Mouse (Mus musculus): ENCODE measurements at regions not wholly inside any gene's neighbourhood (a gene's known extent, or its start where the extent isn't known, plus 50 kb on each side); places are given as distances from the start of the nearest gene placed in this dataset.

DNA sequence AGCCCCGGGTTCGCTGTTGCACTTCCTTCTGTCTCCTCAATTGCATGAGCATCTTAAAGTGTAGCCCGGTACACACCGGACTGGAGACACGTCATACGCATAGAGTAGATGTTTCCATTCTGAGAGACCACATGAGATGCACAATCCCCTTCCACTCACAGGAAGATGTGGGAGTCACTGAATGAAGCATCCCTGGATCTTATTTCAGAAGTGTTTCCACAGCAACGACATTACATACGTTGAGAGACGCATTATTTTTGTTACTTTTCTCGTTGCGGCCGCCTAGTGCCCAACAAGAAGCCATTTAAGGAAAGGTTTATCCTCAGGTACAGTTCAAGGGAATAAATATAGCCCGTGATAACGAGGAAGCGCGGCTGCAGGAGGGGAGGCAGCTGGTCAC, 88.4 kb upstream of the Mc3r start:
- H3K4me3 ChIP-seq (ENCODE audit: control insufficient read depth, low read depth, low read length): peak overlapping the region; percentile 82
- no peaks in the 10 kb centered on the region for H3K36me3 ChIP-seq (ENCODE audit: control insufficient read depth, insufficient read depth, low read length)
- TF ChIP-seq CTCF (IDR thresholded peaks at IDR 0.05; ENCODE audit: control insufficient read depth, insufficient read depth, insufficient replicate concordance, low read depth, low read length): no peak
- no peak; the same call in 1 of the 2 replicates for TF ChIP-seq POLR2A (IDR thresholded peaks at IDR 0.05; ENCODE audit: control insufficient read depth, low read depth, low read length)

DNA sequence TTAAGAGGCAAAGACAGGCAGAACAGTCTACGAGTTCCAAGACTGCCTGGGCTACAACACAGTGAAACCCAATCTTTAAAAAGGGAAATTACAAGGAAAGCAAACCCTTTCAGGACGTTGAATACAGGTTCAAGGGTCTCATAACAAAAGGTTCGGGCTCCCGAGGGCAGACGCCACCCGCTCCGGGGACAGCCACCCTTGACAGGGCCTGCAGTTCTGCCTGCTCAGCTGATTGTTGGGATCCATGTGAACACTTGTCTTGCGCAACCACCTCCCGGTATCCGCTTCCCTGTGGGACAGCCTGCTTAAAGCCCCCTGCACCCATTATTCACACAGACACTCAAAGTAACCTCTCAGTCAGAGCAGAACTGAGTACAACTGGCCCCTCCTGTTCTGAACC, 70.9 kb upstream of the Mc3r start:
- no peaks in the 10 kb centered on the region for H3K36me3 ChIP-seq (ENCODE audit: control insufficient read depth, insufficient read depth, low read length)
- H3K4me1 ChIP-seq (ENCODE audit: control insufficient read depth, insufficient read depth, low read length): no peaks in the 10 kb centered on the region
- TF ChIP-seq POLR2A (IDR thresholded peaks at IDR 0.05; ENCODE audit: control insufficient read depth, low read depth, low read length): no peak
- no peak for TF ChIP-seq CTCF (IDR thresholded peaks at IDR 0.05; ENCODE audit: control insufficient read depth, insufficient read depth, insufficient replicate concordance, low read depth, low read length)
- H3K4me3 ChIP-seq (ENCODE audit: control insufficient read depth, low read depth, low read length): no peak overlapping the region
- no peak overlapping the region for H3K27ac ChIP-seq (ENCODE audit: control insufficient read depth, insufficient read depth, low read depth, low read length)
- no peaks in the 10 kb centered on the region for H3K27me3 ChIP-seq (ENCODE audit: control insufficient read depth, insufficient read depth, low read length)

More for the DNA sequence above, 88.4 kb upstream of the Mc3r start:
- no peaks in the 10 kb centered on the region for H3K27me3 ChIP-seq (ENCODE audit: control insufficient read depth, insufficient read depth, low read length)
- peaks cover 3% of the 10 kb centered on the region for H3K4me1 ChIP-seq (ENCODE audit: control insufficient read depth, insufficient read depth, low read length)
- H3K27ac ChIP-seq (ENCODE audit: control insufficient read depth, insufficient read depth, low read depth, low read length): no peak overlapping the region

DNA sequence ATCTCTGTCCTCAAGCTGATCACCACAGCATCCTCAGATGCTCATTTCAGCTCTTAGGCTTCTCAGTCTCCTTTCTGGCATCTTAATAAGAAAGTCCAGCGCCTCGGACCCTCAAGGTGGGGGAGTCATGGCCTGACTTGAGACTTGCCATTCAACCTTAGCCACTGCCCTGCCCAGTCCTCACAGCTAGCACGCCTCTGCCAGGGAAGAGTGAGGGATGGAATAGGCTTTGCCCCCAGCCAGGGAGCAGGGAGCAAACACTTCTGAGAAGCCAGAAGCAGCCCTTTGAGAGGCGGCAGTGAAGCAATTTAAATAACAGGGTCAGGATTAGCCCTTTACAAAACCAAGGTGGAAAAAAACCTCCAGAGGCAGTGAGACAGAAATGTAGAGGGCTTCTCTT, 69.0 kb upstream of the Mc3r start:
- TF ChIP-seq CTCF (IDR thresholded peaks at IDR 0.05; ENCODE audit: control insufficient read depth, insufficient read depth, insufficient replicate concordance, low read depth, low read length) (no peak), POLR2A (IDR thresholded peaks at IDR 0.05; ENCODE audit: control insufficient read depth, low read depth, low read length) (no peak)
- Histone ChIP-seq H3K27ac (ENCODE audit: control insufficient read depth, insufficient read depth, low read depth, low read length) (no peak overlapping the region), H3K27me3 (ENCODE audit: control insufficient read depth, insufficient read depth, low read length) (no peaks in the 10 kb centered on the region), H3K4me1 (ENCODE audit: control insufficient read depth, insufficient read depth, low read length) (no peaks in the 10 kb centered on the region), H3K4me3 (ENCODE audit: control insufficient read depth, low read depth, low read length) (no peak overlapping the region), H3K36me3 (ENCODE audit: control insufficient read depth, insufficient read depth, low read length) (no peaks in the 10 kb centered on the region)

DNA sequence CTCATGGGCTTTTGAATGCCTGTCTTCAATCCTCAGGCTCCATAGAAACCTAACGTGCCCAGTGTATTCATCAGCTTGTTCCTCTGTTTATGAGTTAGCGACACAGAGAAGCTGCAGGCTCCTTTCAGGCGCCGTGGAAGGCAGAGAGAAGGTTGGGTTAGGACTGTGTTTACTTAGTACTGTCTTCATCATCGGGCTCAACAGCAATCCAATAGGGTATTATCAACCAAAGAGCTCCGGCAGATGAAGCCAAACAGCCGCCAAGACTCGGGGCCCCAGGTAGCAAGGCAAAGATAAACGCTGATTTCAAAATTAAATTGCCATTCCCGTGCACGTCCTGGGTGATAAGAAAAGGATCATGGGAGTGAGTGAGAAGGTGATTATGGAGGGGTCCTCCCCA, 50.5 kb upstream of the Mc3r start:
- no peak overlapping the region for H3K27ac ChIP-seq (ENCODE audit: control insufficient read depth, insufficient read depth, low read depth, low read length)
- H3K4me1 ChIP-seq (ENCODE audit: control insufficient read depth, insufficient read depth, low read length): no peaks in the 10 kb centered on the region
- TF ChIP-seq CTCF (IDR thresholded peaks at IDR 0.05; ENCODE audit: control insufficient read depth, insufficient read depth, insufficient replicate concordance, low read depth, low read length) (no peak), POLR2A (IDR thresholded peaks at IDR 0.05; ENCODE audit: control insufficient read depth, low read depth, low read length) (no peak)
- no peaks in the 10 kb centered on the region for H3K27me3 ChIP-seq (ENCODE audit: control insufficient read depth, insufficient read depth, low read length)
- H3K36me3 ChIP-seq (ENCODE audit: control insufficient read depth, insufficient read depth, low read length): no peaks in the 10 kb centered on the region
- H3K4me3 ChIP-seq (ENCODE audit: control insufficient read depth, low read depth, low read length): no peak overlapping the region

Measured in testis, adult 2 months (tissue).